Mouse (Mus musculus): Measurements from ENCODE around the gene Kcnf1. TPM values are rescaled to one million over a fixed set of nuclear protein-coding genes. Genes with fewer than 3 reads are reported as not detected.

The Kcnf1 gene
- polyA plus RNA-seq (2012; ENCODE audit: insufficient read depth, low replicate concordance), result not detected in 2 replicates

DNA sequence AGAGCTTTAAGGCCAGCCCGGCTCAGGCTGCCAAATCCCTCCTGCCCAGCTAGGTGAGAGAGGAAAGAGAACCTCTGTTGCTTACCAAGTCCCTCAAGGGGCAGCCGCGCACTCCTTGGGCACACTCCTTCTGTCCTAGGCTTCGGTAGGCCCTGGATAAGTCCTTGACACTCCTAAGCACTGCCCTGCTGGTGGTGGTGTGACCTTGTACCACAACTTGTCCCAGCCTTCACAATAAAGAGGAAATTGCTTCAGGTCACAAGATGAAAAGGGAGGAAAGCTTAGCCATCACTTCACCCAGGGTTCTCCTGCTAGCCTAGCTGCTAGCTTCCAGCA lies at the start of gene Kcnf1:
Gene Kcnf1, minus strand, starts transcription at position 132 of the 336 bp plus-strand sequence.
- Histone ChIP-seq H3K4me1 (peaks cover 7% of the 10 kb centered on the region; the same call in 1 of the 2 replicates), H3K9me3 (peaks cover 19% of the 10 kb centered on the region), H3K27me3 (replicated peaks) (peaks cover 48% of the 10 kb centered on the region), H3K36me3 (replicated peaks; ENCODE audit: low read length) (no peaks in the 10 kb centered on the region), H3K4me3 (replicated peaks) (no peak within 1 kb of the TSS)
- TF ChIP-seq FLI1 (IDR thresholded peaks at IDR 0.05; ENCODE audit: low read length), result no peak
- no peak for TF ChIP-seq GATA1 (IDR thresholded peaks at IDR 0.05; ENCODE audit: borderline replicate concordance, low read length)

DNA sequence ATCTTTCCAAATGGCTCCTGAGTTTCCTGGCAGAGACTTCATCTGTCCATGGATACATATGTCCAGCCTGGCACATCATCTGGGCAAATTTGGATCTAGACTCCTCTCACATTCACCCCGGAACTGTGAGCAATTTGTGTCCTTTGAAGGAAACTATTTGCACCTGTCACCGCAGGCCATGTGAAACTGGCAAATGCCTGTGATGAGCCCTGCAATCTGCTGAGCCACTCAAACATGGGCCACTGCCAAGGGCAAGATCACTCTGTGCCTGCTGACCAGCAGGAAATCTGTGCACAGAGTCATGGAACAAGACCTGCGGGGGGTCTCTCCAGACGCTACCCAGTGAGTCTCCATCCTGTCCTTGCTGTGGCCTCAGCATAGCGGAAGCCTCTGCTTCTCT lies 48.3 kb upstream of the Kcnf1 start:
- Histone ChIP-seq H3K36me3 (replicated peaks; ENCODE audit: low read length) (no peaks in the 10 kb centered on the region), H3K4me3 (replicated peaks) (no peak overlapping the region), H3K4me1 (no peaks in the 10 kb centered on the region), H3K9me3 (no peaks in the 10 kb centered on the region), H3K27me3 (replicated peaks) (peaks cover 19% of the 10 kb centered on the region)
- TF ChIP-seq GATA1 (IDR thresholded peaks at IDR 0.05; ENCODE audit: borderline replicate concordance, low read length) (no peak), FLI1 (IDR thresholded peaks at IDR 0.05; ENCODE audit: low read length) (no peak)

DNA sequence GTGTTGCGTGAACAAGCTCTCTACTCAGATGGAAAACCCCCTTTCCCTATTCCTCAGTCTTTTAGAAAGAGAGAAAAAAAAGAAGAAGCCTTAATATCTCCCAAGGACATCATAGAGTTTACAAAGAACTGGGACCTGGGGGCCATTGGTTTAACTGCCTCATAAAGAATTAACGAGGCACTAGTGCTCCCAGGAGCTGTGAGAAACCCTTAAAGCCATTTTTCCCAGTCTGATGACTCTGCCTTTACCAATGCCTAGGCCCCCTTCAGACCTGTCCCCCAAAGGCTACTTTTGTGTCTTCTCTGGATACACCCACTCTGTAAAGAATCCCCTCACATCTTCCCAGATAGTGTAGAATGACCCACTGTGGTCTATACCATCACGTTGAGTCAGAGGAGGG lies 46.4 kb upstream of the Kcnf1 start:
- TF ChIP-seq FLI1 (IDR thresholded peaks at IDR 0.05; ENCODE audit: low read length), result no peak
- TF ChIP-seq GATA1 (IDR thresholded peaks at IDR 0.05; ENCODE audit: borderline replicate concordance, low read length), result no peak
- no peaks in the 10 kb centered on the region for H3K4me1 ChIP-seq
- H3K9me3 ChIP-seq, result no peaks in the 10 kb centered on the region
- H3K27me3 ChIP-seq (replicated peaks), result peaks cover 24% of the 10 kb centered on the region
- no peaks in the 10 kb centered on the region for H3K36me3 ChIP-seq (replicated peaks; ENCODE audit: low read length)
- no peak overlapping the region for H3K4me3 ChIP-seq (replicated peaks)

DNA sequence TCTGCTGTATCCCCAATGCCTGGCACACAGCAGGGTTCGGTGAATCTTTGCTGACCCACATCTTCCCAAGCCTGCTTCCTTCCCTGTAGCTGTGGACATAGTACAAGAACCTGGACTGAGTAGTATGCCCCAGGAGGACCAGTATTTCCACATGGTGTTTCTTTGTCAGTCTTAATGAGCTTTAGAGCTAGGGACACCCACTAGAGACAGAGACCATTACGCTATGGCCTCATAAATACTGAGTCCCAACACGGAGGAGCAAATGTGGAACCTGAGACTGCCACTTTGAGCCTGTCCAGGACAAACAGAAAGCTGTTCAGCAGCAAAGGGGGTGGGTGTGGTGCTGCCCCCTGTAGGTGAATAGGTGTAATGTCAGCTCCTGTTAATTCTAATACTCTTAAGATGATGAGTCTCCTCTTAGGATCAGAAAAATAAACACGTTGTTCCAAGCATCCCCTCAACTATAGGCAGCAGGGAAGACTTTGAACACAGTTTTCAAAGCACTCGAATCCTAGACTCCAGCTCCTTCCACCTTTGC lies 45.3 kb upstream of the Kcnf1 start:
- H3K27me3 ChIP-seq (replicated peaks), result peaks cover 23% of the 10 kb centered on the region
- no peaks in the 10 kb centered on the region for H3K9me3 ChIP-seq
- no peaks in the 10 kb centered on the region for H3K4me1 ChIP-seq
- no peak for TF ChIP-seq FLI1 (IDR thresholded peaks at IDR 0.05; ENCODE audit: low read length)
- no peak for TF ChIP-seq GATA1 (IDR thresholded peaks at IDR 0.05; ENCODE audit: borderline replicate concordance, low read length)
- no peaks in the 10 kb centered on the region for H3K36me3 ChIP-seq (replicated peaks; ENCODE audit: low read length)
- no peak overlapping the region for H3K4me3 ChIP-seq (replicated peaks)

DNA sequence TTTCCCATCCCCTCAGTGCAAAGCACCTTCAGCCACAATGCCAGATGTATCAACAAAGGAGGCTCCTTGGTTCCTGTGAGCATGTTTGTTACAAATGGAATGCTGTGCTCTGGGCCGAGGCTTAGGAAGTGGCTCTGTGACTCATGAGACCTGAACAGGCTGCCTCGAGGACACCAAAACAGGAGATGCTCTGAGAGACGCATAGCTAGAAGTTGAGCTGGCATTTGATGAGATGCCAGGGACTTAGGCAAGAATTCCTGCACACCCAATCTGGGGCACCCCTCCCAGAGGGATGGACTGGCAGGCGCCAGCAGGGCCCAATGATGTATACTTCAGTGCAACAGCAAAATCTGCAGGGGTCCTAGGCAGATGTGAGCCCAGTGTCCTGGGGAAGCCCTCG lies 43.9 kb upstream of the Kcnf1 start:
- Histone ChIP-seq H3K36me3 (replicated peaks; ENCODE audit: low read length) (no peaks in the 10 kb centered on the region), H3K27me3 (replicated peaks) (peaks cover 15% of the 10 kb centered on the region), H3K4me1 (no peaks in the 10 kb centered on the region), H3K4me3 (replicated peaks) (no peak overlapping the region), H3K9me3 (peaks cover 3% of the 10 kb centered on the region)
- TF ChIP-seq FLI1 (IDR thresholded peaks at IDR 0.05; ENCODE audit: low read length) (no peak), GATA1 (IDR thresholded peaks at IDR 0.05; ENCODE audit: borderline replicate concordance, low read length) (no peak)

DNA sequence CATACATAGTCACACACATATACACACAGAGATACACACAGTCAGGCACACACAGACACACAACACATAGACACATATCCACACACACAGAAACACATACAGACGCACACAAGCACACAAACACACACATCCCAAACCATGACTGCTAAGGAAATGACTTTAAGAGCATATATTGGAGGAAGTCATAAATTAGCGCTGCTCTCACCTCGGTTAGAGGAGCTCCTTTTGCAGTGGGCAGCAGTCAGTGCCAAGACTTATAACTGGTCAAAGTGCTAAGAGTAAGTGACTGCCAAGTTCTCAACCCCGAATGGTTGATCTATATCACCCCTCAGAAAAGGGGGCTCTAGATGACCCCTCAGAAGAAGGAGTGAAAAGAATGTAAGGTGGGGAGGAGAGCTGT lies 42.4 kb upstream of the Kcnf1 start:
- H3K27me3 ChIP-seq (replicated peaks), result peaks cover 12% of the 10 kb centered on the region
- no peaks in the 10 kb centered on the region for H3K36me3 ChIP-seq (replicated peaks; ENCODE audit: low read length)

DNA sequence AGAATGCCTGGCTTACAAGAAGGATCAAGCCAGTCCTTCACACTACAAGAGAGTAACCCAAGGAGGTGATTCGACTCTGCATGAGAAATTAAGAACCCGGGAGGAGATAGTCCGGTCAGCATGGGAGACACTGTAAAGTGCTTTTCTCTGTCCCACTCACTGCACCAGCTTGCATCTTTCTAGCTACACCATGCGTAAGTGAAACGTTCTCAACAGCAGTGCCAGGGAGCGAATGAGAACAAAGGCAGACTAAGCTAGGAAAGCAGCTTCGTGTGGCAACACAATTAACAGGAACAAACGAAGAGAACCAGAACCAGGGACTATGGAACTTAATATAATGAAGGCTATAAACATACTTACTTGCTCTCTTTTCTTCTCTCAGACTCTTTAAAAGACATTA lies 41.7 kb upstream of the Kcnf1 start:
- H3K36me3 ChIP-seq (replicated peaks; ENCODE audit: low read length), result no peaks in the 10 kb centered on the region
- no peak overlapping the region for H3K4me3 ChIP-seq (replicated peaks)
- H3K9me3 ChIP-seq, result peaks cover 5% of the 10 kb centered on the region
- peaks cover 10% of the 10 kb centered on the region for H3K27me3 ChIP-seq (replicated peaks)
- no peaks in the 10 kb centered on the region for H3K4me1 ChIP-seq
- TF ChIP-seq GATA1 (IDR thresholded peaks at IDR 0.05; ENCODE audit: borderline replicate concordance, low read length) (no peak), FLI1 (IDR thresholded peaks at IDR 0.05; ENCODE audit: low read length) (no peak)

More for the DNA sequence above, 42.4 kb upstream of the Kcnf1 start:
- Histone ChIP-seq H3K4me3 (replicated peaks) (no peak overlapping the region), H3K4me1 (no peaks in the 10 kb centered on the region), H3K9me3 (peaks cover 5% of the 10 kb centered on the region)
- no peak for TF ChIP-seq FLI1 (IDR thresholded peaks at IDR 0.05; ENCODE audit: low read length)
- TF ChIP-seq GATA1 (IDR thresholded peaks at IDR 0.05; ENCODE audit: borderline replicate concordance, low read length), result no peak

DNA sequence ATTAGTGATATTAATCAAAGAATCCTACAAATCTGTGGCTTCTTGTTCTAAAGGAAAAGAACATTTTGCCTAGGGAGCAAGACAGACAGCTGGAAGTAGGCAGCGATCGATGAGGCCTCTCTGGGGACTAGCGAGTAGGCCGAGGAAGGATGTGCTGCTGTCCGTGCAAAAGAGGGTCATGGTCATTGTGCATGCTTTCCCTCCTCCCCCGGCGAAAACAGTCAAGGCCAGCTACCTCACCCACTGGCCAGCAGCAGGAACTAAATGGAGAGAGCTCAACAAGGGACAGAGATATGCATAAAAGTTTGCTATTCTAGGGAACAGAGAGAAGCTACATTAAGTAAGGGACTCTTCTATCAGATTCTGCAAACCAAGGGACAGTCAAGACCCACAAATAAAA lies 39.1 kb upstream of the Kcnf1 start:
- Histone ChIP-seq H3K36me3 (replicated peaks; ENCODE audit: low read length) (no peaks in the 10 kb centered on the region), H3K27me3 (replicated peaks) (peaks cover 9% of the 10 kb centered on the region), H3K4me1 (no peaks in the 10 kb centered on the region), H3K4me3 (replicated peaks) (no peak overlapping the region), H3K9me3 (peaks cover 5% of the 10 kb centered on the region)
- TF ChIP-seq FLI1 (IDR thresholded peaks at IDR 0.05; ENCODE audit: low read length) (no peak), GATA1 (IDR thresholded peaks at IDR 0.05; ENCODE audit: borderline replicate concordance, low read length) (no peak)

DNA sequence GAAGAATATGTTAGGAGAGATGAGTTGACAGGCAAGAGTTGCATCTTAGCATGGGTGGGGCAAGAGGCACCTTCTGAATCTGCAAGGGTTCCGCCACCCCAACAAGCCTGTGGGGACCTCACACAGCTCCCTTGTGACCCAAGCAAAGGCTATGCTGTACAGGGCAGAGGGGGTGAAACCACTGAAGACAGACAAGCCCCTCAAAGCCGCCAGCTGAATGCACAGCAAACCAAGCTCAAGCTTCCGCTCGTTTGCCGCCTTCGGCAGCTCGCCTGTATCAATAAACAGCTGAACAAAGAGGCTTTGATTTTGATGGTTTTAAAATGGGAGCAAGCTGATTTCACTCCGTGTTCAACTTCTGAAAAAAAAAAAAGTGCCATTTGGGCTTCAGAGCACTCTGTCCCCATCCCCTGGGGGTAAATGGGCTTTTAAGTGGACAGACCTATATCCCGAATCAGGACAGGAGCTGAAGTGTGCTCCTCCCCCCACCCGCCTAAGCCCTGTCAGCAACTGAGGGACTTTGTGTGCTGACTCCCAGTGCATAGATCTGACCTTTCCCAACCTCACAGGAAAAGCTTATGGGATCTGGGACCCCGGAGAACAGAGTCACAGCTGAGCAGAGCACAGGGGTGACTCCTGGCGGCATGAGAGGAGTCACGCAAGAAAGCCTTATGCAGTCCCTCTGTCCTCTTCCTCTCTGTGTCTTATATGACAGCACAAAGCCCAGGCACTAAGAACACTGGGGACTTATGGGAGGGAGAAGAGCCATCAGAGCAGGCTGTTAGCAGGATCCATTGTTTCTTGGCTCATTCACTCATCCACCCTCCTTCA lies 26.0 kb upstream of the Kcnf1 start:
- TF ChIP-seq FLI1 (IDR thresholded peaks at IDR 0.05; ENCODE audit: low read length) (no peak), GATA1 (IDR thresholded peaks at IDR 0.05; ENCODE audit: borderline replicate concordance, low read length) (no peak)
- H3K4me3 ChIP-seq (replicated peaks), result no peak overlapping the region
- H3K9me3 ChIP-seq, result no peaks in the 10 kb centered on the region
- H3K27me3 ChIP-seq (replicated peaks), result peaks cover 2% of the 10 kb centered on the region
- no peaks in the 10 kb centered on the region for H3K4me1 ChIP-seq
- H3K36me3 ChIP-seq (replicated peaks; ENCODE audit: low read length), result no peaks in the 10 kb centered on the region

DNA sequence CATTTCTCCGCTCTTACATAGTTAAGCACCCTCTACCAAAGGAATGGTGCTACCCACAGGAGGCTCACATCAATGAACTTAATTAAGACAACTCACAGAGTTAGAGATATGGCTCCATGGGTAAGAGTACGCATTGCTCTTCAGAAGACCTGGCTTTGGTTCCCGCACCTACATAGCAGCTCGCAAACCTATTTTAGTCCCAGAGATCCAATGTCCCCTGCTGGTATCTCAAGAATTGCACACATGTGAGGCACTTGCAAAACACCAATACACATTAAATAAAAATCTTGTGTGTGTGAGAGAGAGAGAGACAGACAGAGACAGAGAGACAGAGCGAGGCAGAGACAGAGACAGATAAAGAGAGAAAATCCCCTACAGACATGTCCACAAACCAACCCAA lies 21.9 kb upstream of the Kcnf1 start:
- Histone ChIP-seq H3K36me3 (replicated peaks; ENCODE audit: low read length) (no peaks in the 10 kb centered on the region), H3K27me3 (replicated peaks) (peaks cover 2% of the 10 kb centered on the region), H3K4me1 (no peaks in the 10 kb centered on the region), H3K9me3 (no peaks in the 10 kb centered on the region), H3K4me3 (replicated peaks) (no peak overlapping the region)
- TF ChIP-seq GATA1 (IDR thresholded peaks at IDR 0.05; ENCODE audit: borderline replicate concordance, low read length), result no peak
- no peak for TF ChIP-seq FLI1 (IDR thresholded peaks at IDR 0.05; ENCODE audit: low read length)

Data from megakaryocyte, embryonic 14.5 days (primary cell).